Mouse (Mus musculus) limb, embryonic 10.5 days (tissue): ENCODE measurements at regions not wholly inside any gene's neighbourhood (a gene's known extent, or its start where the extent isn't known, plus 50 kb on each side); places are given as distances from the start of the nearest gene placed in this dataset.

Experiments used
- DNase-seq: peaks from one replicate; pipeline ENCODE4 v3.0.0-alpha.2; 2017; ENCODE audit warnings: low spot score
- H3K27ac ChIP-seq: fragments of 300-500 bp; sonication (generic); 2 replicates; pipeline ENCODE4 v1.5.1; 2016; ENCODE audit warnings: mild to moderate bottlenecking
- H3K27me3 ChIP-seq: fragments of 300-500 bp; sonication (generic); 2 replicates; pipeline ENCODE4 v1.6.1; 2016; ENCODE audit warnings: low read depth, mild to moderate bottlenecking; ENCODE audit not compliant: poor library complexity, severe bottlenecking
- H3K36me3 ChIP-seq: fragments of 300-500 bp; sonication (generic); 2 replicates; pipeline ENCODE4 v1.6.1; 2016; ENCODE audit warnings: mild to moderate bottlenecking, moderate library complexity
- H3K4me1 ChIP-seq: fragments of 300-500 bp; sonication (generic); 2 replicates; pipeline ENCODE4 v1.6.1; 2016
- H3K4me3 ChIP-seq: fragments of 300-500 bp; sonication (generic); 2 replicates; pipeline ENCODE4 v1.5.1; 2016; ENCODE audit warnings: mild to moderate bottlenecking, moderate library complexity
- H3K9me3 ChIP-seq: fragments of 300-500 bp; sonication (generic); replicated peaks from 2 replicates; pipeline ENCODE4 v1.6.1; 2016; ENCODE audit warnings: mild to moderate bottlenecking
- WGBS: fragments of 180-500 bp; shearing (Covaris S2); methylation state at CpG from one replicate; pipeline ENCODE4 v1.1.7; 2016; 5-methylcytosine and 5-hydroxymethylcytosine counted together

GRCm38 (mm10) chr4:33665250-33665873 lies 259.0 kb upstream of the Cnr1 start:
- no peaks in the 10 kb centered on the region for H3K36me3 ChIP-seq
- no peak for DNase-seq
- H3K4me3 ChIP-seq, result no peak overlapping the region
- no peaks in the 10 kb centered on the region for H3K9me3 ChIP-seq
- no peaks in the 10 kb centered on the region for H3K27me3 ChIP-seq
- 78% methylated on average over 14 of the region's 14 CpGs for WGBS
- no peak overlapping the region for H3K27ac ChIP-seq
- H3K4me1 ChIP-seq, result peaks cover 22% of the 10 kb centered on the region

GRCm38 (mm10) chr4:33668431-33668830 lies 256.0 kb upstream of the Cnr1 start:
- 69% methylated on average over 3 of the region's 3 CpGs for WGBS
- no peaks in the 10 kb centered on the region for H3K36me3 ChIP-seq
- H3K27ac ChIP-seq, result no peak overlapping the region
- DNase-seq, result no peak
- no peaks in the 10 kb centered on the region for H3K27me3 ChIP-seq
- H3K4me3 ChIP-seq, result no peak overlapping the region
- peaks cover 15% of the 10 kb centered on the region for H3K4me1 ChIP-seq
- no peaks in the 10 kb centered on the region for H3K9me3 ChIP-seq

- Histone ChIP-seq H3K9me3 (no peaks in the 10 kb centered on the region), H3K36me3 (no peaks in the 10 kb centered on the region), H3K27ac (no peak overlapping the region), H3K4me3 (no peak overlapping the region), H3K27me3 (no peaks in the 10 kb centered on the region), H3K4me1 (no peaks in the 10 kb centered on the region)
- no peak for DNase-seq
- no CpG with 5 or more reads among the region's 5 CpGs for WGBS
Measured at GRCm38 (mm10) chr4:33675044-33675443, 249.3 kb upstream of the Cnr1 start.

- no peaks in the 10 kb centered on the region for H3K36me3 ChIP-seq
- no peak for DNase-seq
- H3K4me3 ChIP-seq, result no peak overlapping the region
- WGBS, result 78% methylated on average over 3 of the region's 3 CpGs
- H3K27me3 ChIP-seq, result no peaks in the 10 kb centered on the region
- H3K27ac ChIP-seq, result no peak overlapping the region
- H3K9me3 ChIP-seq, result no peaks in the 10 kb centered on the region
- no peaks in the 10 kb centered on the region for H3K4me1 ChIP-seq
Measured at GRCm38 (mm10) chr4:33679351-33679750, 245.0 kb upstream of the Cnr1 start.

- H3K4me3 ChIP-seq, result no peak overlapping the region
- DNase-seq, result no peak
- 84% methylated on average over 8 of the region's 8 CpGs for WGBS
- H3K27me3 ChIP-seq, result no peaks in the 10 kb centered on the region
- H3K36me3 ChIP-seq, result no peaks in the 10 kb centered on the region
- H3K4me1 ChIP-seq, result no peaks in the 10 kb centered on the region
- H3K27ac ChIP-seq, result no peak overlapping the region
- H3K9me3 ChIP-seq, result no peaks in the 10 kb centered on the region
Measured at GRCm38 (mm10) chr4:33686135-33686534, 238.3 kb upstream of the Cnr1 start.

GRCm38 (mm10) chr4:33687434-33687833 lies 237.0 kb upstream of the Cnr1 start:
- H3K27ac ChIP-seq, result no peak overlapping the region
- no peaks in the 10 kb centered on the region for H3K9me3 ChIP-seq
- H3K27me3 ChIP-seq, result no peaks in the 10 kb centered on the region
- H3K4me1 ChIP-seq, result no peaks in the 10 kb centered on the region
- 89% methylated on average over 7 of the region's 7 CpGs for WGBS
- H3K4me3 ChIP-seq, result no peak overlapping the region
- DNase-seq, result no peak
- no peaks in the 10 kb centered on the region for H3K36me3 ChIP-seq

GRCm38 (mm10) chr4:33693441-33693840 lies 231.0 kb upstream of the Cnr1 start:
- 90% methylated on average over 4 of the region's 4 CpGs for WGBS
- no peak for DNase-seq
- no peaks in the 10 kb centered on the region for H3K4me1 ChIP-seq
- H3K36me3 ChIP-seq, result no peaks in the 10 kb centered on the region
- H3K4me3 ChIP-seq, result no peak overlapping the region
- H3K9me3 ChIP-seq, result no peaks in the 10 kb centered on the region
- no peak overlapping the region for H3K27ac ChIP-seq
- no peaks in the 10 kb centered on the region for H3K27me3 ChIP-seq

GRCm38 (mm10) chr4:33696969-33697368 lies 227.4 kb upstream of the Cnr1 start:
- 81% methylated on average over 8 of the region's 8 CpGs for WGBS
- H3K4me3 ChIP-seq, result no peak overlapping the region
- H3K4me1 ChIP-seq, result no peaks in the 10 kb centered on the region
- no peaks in the 10 kb centered on the region for H3K36me3 ChIP-seq
- no peaks in the 10 kb centered on the region for H3K9me3 ChIP-seq
- DNase-seq, result no peak
- no peak overlapping the region for H3K27ac ChIP-seq
- H3K27me3 ChIP-seq, result no peaks in the 10 kb centered on the region

GRCm38 (mm10) chr4:33702028-33702666 lies 222.2 kb upstream of the Cnr1 start:
- Histone ChIP-seq H3K4me3 (no peak overlapping the region), H3K36me3 (no peaks in the 10 kb centered on the region), H3K27me3 (no peaks in the 10 kb centered on the region), H3K27ac (no peak overlapping the region), H3K9me3 (no peaks in the 10 kb centered on the region), H3K4me1 (no peaks in the 10 kb centered on the region)
- WGBS, result 94% methylated on average over 7 of the region's 7 CpGs
- no peak for DNase-seq

- Histone ChIP-seq H3K4me3 (no peak overlapping the region), H3K36me3 (no peaks in the 10 kb centered on the region), H3K27me3 (no peaks in the 10 kb centered on the region), H3K4me1 (no peaks in the 10 kb centered on the region), H3K27ac (no peak overlapping the region), H3K9me3 (no peaks in the 10 kb centered on the region)
- DNase-seq, result no peak
- 97% methylated on average over 6 of the region's 6 CpGs for WGBS
Measured at GRCm38 (mm10) chr4:33705722-33706121, 218.7 kb upstream of the Cnr1 start.

- no peak overlapping the region for H3K27ac ChIP-seq
- no peaks in the 10 kb centered on the region for H3K4me1 ChIP-seq
- WGBS, result 60% methylated on average over 10 of the region's 10 CpGs
- no peak overlapping the region for H3K4me3 ChIP-seq
- H3K9me3 ChIP-seq, result no peaks in the 10 kb centered on the region
- H3K27me3 ChIP-seq, result no peaks in the 10 kb centered on the region
- no peaks in the 10 kb centered on the region for H3K36me3 ChIP-seq
- DNase-seq, result no peak
Measured at GRCm38 (mm10) chr4:33706785-33707184, 217.6 kb upstream of the Cnr1 start.

- H3K9me3 ChIP-seq, result no peaks in the 10 kb centered on the region
- H3K4me1 ChIP-seq, result no peaks in the 10 kb centered on the region
- no peaks in the 10 kb centered on the region for H3K36me3 ChIP-seq
- H3K27ac ChIP-seq, result no peak overlapping the region
- 60% methylated on average over 20 of the region's 20 CpGs for WGBS
- DNase-seq, result no peak
- no peak overlapping the region for H3K4me3 ChIP-seq
- no peaks in the 10 kb centered on the region for H3K27me3 ChIP-seq
Measured at GRCm38 (mm10) chr4:33716475-33717117, 207.8 kb upstream of the Cnr1 start.

- 96% methylated on average over 10 of the region's 10 CpGs for WGBS
- H3K36me3 ChIP-seq, result no peaks in the 10 kb centered on the region
- no peaks in the 10 kb centered on the region for H3K27me3 ChIP-seq
- no peaks in the 10 kb centered on the region for H3K9me3 ChIP-seq
- no peak overlapping the region for H3K4me3 ChIP-seq
- no peak overlapping the region for H3K27ac ChIP-seq
- DNase-seq, result no peak
- H3K4me1 ChIP-seq, result no peaks in the 10 kb centered on the region
Measured at GRCm38 (mm10) chr4:33720972-33721371, 203.4 kb upstream of the Cnr1 start.
